Mouse (Mus musculus): ENCODE measurements around the gene Ehbp1.

Ehbp1 gene

DNA sequence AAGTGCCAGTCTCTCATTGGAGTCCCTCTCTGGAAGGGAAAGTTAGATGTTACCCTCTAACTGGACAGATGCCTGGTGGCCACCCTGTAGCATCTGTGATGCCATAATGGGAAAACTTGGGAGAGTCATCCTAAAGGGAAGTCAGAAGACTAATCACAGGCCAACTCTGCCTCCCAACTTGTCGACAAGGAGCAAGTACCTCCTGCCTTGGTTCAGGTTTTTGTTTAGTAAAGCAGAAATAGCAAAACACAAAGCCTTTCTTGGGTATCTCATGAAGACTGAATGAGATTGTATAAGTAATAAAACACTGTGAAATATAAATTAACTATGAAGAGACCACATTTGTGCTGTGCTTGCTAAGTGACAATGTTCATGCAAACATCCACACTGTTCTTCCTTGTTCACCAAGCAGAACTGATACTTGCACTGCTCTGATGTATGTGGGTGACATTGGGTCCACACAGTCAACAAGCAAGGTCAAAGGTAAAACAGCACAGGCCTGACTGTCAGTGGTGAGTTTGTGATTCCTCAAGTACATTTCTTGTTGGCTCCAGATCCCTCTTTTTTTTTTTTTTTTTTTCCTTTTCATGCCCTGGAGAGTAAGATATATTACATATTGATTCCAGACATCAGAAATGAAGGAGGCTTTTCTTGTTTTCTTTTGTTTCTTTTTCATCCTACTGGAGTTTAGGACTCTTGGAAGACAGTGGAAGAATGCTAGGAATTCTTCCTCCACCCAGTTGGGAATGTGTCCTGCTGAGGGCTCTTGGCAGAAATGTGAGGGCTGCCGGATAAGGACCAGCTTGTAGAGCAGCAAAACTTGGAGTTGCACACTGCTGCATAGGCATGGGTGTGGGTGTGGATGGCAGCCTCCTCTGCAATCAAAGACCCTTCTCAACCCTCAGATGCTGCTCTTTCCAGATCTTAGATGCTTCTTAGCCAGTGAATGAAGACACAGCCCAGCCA is at the start of gene Ehbp1:
Ehbp1 (minus strand) TSS at position 51 of the 966 bp plus-strand sequence.
- DNase-seq: no peak

DNA sequence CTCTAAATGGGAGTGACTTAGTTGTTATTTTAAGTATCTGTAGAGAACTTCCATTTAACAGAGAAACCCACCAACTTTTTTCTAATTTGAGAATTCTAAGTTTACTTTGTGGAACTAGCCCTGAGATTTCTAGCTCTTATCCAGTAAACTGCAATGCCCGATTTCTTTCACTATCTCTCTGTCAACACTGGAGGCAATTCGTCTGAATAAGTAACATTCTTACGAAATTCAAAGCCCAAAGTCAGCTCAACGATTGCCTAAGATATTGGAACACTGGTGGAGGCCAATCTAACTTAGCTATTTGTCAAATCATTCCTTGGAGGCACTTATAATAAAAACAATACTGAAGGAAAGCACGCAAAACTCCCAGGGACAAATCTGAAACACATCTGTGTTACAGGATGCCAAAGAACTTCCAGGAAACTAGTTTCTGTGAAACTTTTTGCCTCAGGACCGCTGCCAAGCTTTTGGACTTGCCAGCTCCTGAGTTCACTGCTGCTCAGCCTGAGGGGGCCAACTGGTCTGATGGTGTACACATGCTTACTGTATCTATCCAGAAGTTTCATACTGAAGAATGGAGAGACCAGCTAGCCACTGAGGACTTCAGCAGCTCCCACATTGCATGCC is 45.5 kb upstream of the Ehbp1 start:
- no peak for DNase-seq

DNA sequence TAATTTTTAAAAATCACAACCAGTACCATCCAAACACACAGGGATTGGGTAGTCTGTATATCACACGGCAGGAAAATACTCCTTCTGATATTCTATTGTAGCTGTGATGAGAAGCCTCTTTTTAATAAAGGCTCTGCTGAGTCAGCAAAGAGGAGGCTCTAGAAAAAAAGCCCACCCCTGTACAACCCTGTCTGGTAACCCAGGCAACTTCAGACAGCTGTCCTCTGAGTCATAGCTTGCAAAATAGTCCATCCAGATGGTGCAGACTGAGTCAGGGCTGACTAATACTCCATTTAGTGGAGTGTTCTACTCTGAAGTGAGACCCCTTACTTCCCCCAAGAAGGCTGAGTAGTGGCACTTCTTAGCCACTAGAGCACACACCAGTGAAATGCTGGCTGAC is 41.4 kb upstream of the Ehbp1 start:
- DNase-seq: no peak

DNA sequence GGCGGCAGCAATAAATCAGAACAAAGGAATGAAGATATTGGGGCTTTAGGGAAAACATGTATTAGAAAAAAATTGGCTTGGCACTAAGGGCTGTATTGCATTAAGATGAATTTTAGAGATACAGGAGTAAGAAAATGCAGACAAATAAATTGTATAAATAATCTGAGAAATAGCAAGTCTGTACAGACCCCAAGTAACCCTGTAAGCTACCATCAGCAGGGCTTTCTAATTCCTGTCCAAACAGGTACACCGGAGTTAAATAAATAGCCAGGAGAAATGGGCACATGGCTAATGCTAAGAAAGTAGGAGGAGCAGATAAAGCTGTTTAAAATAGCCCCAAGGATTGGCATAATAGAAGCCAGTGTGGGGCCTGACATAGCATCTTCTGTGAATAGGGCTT is 32.7 kb upstream of the Ehbp1 start:
- DNase-seq: no peak

DNA sequence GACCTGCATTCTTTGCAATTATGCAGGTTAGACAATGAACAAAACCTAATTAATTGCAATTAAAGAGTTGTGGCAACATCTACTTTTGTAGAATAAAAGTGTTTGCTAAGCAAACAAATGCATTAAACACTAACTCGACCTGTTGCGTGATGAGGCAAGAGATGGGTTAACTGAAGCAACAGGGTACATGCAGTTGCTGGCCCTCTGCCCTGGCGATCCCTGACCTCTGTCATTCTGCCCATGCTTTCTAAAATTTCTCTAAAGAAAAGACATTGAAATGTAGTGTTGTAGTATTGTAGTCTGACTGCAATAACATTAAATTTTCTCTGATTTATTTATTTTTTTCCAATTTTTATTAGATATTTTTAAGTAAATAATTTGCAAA is 31.2 kb upstream of the Ehbp1 start:
- no peak for DNase-seq

DNA sequence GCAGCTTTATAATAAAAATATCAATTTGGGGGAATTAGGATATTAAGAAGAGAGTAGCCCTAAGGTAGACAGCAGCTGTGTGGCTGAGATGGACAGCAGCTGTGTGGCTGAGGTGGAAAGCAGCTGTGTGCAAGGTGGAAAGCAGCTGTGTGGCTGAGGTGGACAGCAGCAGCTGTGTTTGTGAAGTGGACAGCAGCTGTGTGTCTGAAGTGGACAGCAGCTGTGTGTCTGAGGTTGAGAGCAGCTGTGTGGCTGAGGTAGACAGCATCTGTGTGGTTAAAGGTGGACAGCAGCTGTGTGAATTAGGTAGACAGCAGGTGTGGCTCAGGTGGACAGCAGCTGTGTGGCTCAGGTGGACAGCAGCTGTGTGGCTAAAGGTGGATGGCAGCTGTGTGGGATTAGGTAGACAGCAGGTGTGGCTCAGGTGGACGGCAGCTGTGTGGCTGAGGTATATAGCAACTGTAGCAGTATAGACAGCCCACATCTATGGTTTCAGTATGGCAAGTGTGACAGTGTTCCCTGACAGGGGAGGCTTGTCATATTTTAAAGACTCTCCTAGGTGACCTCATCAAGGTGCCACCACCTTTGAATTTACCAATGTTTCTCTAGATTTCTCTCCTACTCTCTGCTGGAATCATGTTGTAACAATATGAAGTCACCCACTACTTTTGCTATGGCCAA is 30.7 kb upstream of the Ehbp1 start:
- no peak for DNase-seq

DNA sequence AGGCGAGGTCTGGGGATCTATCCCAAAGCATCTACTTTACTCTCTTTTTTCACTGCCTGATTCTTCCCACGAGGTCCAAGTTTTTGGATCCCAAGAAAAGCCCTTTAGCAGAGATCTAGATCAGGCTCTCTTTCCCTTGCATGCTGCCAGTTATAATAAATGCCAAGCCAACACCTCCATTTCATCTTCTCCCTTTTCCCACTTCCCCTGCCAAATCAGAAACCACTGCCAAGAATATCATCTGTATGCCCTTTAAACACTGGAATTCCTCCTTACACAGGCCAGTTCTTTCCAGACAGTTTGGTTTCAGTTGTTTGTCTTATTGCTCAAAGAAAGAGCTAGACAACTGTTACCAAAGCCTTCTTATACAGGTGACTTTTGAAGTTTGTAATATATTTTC is 27.7 kb upstream of the Ehbp1 start:
- DNase-seq: no peak

DNA sequence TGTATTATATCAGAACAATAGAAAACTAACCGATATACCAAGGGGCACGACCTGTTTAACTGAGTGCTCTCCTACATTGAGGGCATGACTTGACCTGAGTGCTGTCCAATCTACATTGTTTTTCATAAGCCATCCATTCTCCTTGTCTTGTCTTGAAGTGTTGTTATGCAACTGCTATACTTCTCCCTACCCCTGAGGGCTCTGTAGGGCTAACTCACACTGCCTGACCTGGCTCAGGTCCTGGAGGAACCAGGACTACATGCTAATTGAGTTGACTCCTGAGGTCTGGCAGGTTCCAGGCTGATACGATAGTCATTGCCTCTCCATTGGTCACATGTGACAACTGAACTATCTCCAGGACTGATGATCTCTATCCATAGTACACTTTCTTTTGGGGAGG is 26.5 kb upstream of the Ehbp1 start:
- no peak for DNase-seq

DNA sequence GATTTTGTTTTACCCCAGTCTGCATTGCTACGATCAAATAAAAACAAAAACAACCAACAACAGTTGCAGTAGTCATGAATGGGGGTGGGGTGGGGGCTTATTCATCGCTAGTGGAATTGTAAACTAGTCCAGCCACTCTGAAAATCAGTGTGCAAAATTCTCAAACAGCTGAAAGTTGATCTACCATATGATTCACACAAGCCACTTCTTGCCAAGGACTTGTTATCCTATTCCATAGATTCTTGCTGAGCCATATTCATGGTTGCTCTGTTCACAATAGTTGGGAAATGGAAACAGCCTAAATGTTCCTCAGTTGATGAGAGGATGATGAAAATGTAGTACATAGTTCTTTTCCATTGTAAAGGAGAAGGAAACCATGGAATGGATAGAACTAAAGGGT is 24.4 kb upstream of the Ehbp1 start:
- no peak for DNase-seq

DNA sequence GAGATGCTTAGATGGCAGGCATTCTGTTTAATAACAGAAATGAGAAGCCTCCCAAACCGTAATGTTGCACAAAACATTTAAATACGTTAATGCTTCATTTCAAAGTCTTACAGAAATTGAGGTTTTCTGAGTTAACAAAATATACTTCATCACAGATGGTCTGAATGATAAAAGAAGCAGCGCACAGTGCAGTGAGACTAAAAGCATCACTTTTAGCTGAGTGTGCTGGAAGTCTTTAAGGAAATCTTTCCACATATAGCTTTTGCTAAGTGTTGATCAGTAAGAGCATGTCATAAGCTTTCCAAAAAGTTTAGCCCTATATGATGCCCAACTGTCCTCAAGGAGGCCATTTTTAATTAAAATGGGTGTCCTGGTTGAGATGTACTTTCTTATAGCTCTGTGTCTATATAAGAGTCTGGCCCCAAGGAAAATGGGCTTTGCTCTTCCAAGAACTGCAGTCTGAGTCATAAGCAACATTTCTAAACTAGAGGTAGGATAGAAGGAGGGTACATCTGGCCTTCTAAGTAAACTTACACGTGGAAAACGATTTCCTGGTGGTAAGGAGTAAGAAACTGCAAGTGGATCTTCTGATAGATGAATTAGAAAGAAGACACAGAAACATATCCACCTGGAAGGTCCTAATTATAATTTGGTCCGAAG is 12.0 kb upstream of the Ehbp1 start:
- DNase-seq: no peak

DNA sequence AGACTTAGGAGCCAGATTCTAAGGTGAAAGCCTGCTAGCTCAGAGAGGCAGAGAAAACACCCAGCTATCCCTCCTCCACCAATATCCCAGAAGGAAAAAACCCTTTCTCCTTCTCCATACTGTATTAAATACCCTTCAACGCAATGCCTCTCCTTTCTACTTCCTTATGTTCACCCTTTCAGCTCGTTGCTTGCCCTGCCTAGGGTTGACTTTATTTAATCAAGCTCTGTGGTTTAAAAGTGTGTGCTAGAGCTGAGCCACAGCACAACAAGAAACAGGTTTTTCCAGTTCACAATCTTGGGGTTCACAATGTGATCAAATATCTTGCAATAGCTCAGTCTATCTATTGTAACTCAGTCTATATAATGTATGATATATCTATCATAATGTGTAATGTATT is 7.9 kb upstream of the Ehbp1 start:
- DNase-seq: no peak

DNA sequence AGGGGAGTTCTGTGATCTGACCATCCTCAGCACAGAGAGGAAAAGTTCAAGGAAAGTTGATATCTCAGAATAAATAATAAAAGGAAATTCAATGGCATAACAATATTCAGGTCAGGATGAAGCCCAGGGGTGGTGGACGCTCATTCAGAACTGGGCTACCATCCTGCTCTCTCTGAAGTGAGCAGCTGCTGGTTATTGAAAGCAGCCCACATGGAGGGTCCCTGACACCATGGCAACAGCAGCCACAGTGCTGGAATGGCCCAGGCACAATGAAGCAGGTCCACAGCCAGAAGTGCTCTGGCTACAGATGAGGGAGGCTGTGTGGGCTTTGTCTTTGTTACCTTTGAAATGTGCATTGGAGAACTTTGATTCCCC is 6.4 kb upstream of the Ehbp1 start:
- DNase-seq: no peak

DNA sequence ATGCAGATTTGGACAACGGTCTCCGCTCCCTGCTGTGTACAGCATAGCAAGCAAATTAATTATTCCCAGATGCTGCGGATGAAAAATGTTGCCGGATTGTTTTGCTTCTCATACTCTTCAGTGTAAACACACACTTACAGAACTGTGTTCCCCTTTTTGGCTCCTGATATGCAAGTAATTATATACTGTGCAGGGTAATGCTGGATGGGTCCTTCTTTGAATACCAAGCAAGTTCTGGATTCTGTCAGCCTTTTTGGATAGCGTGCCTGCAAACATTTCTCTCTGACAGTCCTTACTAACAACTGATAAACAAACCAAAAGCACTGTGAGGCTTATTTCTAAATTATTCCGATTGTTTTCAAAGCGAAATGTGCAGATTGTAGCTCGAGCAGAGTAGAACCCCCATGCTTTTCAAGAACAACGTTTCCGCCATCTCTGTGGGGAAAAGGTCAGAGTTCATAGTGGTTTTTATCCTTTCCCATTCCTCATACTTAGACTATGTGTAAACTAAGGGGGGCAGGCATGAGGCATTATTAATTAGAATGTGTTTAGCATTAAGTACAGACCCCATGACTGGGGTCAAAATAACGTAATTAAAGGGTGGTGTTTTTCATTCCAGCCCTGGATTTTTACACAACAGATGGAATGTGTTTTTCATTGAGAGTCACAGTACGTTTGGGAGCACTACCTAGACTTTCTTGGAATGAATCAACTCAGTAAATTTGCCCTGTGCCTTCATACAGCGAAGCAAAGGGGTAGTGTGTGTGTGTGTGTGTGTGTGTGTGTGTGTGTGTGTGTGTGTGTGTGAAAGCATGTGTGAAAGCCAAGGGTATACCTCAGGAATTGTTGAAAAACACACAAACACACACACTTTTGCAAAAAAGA is 5.8 kb upstream of the Ehbp1 start:
- no peak for DNase-seq

DNA sequence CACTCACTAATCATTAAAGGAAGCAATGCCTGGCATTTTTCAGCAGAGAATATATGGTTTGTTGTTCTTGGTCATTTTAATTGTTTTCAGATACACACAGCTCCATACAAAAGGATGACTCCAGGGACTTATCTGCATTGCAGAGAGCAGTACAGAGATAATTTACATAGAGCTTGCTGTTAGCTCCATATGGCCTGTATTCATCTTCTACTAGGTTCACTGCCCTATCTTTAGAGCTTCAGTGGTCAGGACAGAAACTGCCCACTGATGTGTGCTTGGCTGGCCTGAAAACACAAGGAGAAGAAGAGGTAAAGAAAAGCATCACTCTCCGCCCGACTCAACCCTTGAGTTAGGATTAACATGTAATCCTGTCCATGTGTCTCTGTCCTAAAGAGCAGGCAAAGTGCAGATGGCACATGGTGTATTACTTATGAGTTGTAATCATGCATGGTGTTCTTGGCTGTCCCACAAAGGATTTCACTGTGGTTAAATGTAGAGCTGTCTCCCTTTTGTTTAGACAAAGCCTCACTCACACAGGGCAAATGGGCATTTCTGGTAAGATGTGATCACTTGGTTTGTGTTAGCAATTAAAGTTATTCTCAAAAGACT is 14.7 kb downstream of the Ehbp1 start:
- no peak for DNase-seq

DNA sequence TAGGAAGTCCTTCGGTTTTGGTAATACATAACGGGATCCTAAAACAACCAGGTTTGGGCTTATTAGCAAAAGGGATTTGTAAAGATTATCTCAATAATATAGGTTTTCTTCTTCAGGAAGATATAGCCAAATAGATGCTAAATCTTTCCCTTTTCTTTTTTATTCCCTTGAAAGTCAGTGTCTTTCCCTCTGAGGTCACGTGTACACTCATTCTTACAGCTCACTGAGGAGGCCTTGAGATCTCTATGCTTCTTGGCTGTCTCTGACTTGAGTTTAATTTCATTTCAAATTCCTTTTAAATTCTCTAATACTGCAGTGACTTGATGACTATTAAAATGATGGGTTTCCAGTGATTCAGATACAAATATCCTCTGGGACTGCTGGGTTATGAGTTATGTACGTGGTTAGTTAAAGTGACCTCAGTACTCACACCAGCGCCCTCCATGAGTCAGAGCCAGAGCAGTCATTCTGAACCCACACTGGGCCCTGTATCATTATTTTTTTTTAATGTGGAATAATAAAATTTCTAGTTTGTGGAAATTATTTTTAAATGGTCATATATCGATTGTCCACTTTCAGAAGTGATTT is 24.2 kb downstream of the Ehbp1 start:
- DNase-seq: no peak

DNA sequence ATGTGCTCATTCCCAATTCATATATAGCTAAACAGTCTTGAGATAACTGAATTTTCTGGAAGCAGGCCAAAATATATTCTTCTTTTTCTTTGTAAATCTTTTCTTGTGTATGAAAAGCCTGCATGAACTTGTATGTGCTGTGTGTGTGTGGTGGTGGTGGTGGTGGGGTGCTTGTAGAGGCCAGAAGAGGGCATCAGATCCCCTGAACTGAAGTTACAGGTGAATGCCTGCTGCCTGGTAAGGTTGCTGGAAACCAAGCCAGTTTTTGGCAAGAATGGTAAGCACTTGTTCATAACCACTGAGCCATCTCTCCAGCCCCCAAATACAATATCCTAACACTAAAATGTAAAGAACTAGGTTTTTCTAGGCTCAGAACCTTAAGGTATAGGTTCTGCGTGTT is 26.3 kb downstream of the Ehbp1 start:
- DNase-seq: no peak

DNA sequence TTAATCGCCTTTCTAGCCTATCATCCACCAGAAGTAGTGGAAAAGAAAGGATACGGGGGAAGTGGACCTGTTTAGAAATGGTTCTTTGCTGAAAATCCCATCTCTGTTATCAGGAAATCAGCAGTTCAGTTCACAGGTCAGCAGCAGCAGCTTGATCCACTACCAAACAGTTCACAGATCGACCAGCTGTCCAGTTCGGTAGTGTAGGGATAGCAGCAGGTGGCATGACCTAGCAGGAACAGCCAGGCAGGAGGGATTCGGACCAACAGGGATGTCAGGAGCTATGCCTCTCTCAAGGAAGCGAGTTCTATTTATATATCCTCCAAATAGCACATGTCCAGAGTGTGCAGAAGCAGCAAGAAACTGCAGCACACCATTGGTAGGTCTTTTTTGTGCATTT is 40.9 kb downstream of the Ehbp1 start:
- no peak for DNase-seq

DNA sequence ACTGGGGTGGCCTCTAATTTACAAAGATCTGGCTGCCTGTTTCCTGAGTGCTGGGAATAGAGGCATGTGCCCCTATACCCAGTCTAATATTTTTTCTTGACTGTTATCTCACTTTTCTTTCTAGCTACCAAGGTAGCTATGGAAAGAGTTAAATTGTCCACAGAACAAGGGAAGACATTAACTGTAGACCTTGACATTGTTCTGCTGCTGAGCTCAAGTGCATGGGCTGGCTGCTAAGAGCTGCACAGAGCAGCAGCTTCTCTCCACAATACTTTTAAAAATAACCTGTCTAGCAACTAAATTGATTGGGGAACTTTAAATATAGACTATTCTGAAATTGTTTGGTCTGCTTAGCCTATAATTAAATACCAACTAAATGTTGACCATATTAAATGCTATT is 52.9 kb downstream of the Ehbp1 start:
- no peak for DNase-seq

DNA sequence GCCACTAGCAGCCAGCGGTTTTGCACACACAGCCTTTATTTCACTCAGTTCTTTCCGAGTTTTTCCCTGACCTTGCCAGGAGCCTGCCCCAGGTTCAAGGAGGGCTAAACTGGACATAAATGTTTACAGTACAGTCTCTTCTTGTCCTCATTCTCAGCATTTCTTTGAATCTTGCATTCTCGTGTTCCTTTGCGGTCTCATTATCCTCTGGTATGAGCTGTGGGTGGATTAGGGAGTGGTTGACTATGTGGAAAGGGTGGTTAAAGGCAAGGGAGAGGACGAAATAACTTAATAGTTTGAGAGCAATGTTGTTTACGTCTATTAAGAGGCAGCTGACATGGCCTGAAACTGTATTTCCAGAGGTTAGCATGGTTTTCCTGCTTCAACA is 54.6 kb downstream of the Ehbp1 start:
- no peak for DNase-seq

DNA sequence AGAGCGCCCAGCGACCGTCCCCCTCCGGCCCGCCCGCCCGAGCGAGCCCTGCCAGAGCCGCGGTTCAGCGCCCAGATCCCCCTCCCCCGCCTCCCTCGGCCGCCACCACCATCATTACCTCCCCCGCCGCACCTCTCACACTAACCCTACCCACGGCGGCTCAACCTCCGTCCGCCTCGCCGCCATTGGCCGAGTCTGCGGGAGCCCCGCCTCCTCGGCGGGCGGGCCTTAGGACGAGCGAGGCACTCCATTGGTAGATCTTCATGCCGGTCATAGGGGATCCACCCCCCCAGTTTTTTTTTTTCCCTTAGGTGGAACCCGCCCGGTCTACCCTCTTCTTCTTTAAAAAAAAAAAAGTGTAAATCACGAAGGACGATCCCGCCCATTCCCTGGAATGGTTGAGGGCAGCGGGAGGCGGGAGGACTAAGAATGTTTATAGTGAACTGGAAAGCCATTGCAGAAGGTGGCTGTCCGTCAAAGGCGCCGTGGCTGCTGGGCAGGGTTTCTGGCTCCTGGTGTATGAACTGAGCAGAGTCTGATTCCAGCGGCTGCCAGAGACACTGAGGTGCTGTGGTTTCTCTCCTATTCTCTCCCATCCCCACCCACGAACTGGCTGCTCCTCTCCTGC is 55.1 kb downstream of the Ehbp1 start:
- DNase-seq: peak; percentile 95

DNA sequence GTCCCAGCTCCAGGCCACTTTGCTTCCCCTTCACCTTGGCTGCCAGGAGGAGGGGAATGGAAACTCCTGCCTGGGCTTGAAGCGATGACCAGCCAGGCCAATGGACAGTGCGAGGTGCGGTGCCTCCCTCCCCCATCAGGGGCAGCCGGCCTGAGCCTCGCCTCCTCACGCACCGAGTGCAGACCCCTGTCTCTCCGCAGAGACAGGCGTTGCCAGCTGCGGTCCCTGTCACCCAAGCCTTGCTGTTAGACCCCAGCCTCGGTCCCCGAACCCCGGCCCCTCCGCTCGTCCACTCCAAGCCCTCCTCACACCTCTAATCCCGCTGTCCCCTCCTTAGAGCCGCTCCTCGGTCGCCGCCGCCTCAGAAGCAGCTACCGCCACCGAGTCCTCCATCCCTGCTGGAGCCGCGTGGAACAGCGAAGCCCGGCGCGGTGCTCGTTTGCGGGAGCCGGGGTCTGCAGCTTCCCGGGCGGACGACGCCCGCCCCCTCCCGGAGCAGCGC is 55.7 kb downstream of the Ehbp1 start:
- no peak for DNase-seq
